Mouse (Mus musculus) stomach, embryonic 14.5 days (tissue): ENCODE results near the gene Gsta1. TPM values are rescaled to one million over a fixed set of nuclear protein-coding genes. Genes with fewer than 3 reads are reported as not detected.
"Not testable (repeated sequence)": the region's sequence is repeated elsewhere in the genome, so short reads cannot be mapped to it uniquely, and the experiment has no call there.

Experiments
- ATAC-seq: fragments of 200-750 bp; cut with Nextera tagmentation; 2 replicates; pipeline ENCODE4 v1.8.0; 2017; ENCODE audit warnings: low read depth, moderate TSS enrichment; ENCODE audit not compliant: insufficient number of reproducible peaks, insufficient read depth, low FRiP score
- H3K27ac ChIP-seq: fragments of 300-500 bp; sonication (generic); 2 replicates; pipeline ENCODE4 v1.5.1; 2014; ENCODE audit warnings: mild to moderate bottlenecking, low read length, moderate library complexity, mixed read lengths
- H3K27me3 ChIP-seq: fragments of 300-500 bp; sonication (generic); 2 replicates; pipeline ENCODE4 v1.6.1; 2014; ENCODE audit warnings: low read length, control low read depth, mixed read lengths; ENCODE audit not compliant: control insufficient read depth, insufficient read depth
- H3K36me3 ChIP-seq: fragments of 300-500 bp; sonication (generic); 2 replicates; pipeline ENCODE4 v1.6.1; 2014; ENCODE audit warnings: mild to moderate bottlenecking, control low read depth, low read length, moderate library complexity, mixed read lengths; ENCODE audit not compliant: control insufficient read depth, insufficient read depth
- H3K4me1 ChIP-seq: fragments of 300-500 bp; sonication (generic); 2 replicates; pipeline ENCODE4 v1.6.1; 2014; ENCODE audit warnings: low read length, control low read depth, mixed read lengths; ENCODE audit not compliant: control insufficient read depth, insufficient read depth
- H3K4me2 ChIP-seq: fragments of 300-500 bp; sonication (generic); replicated peaks from 2 replicates; pipeline ENCODE4 v1.6.1; 2014; ENCODE audit warnings: low read depth, low read length, control low read depth
- H3K4me3 ChIP-seq: fragments of 300-500 bp; sonication (generic); 2 replicates; pipeline ENCODE4 v1.5.1; 2014; ENCODE audit warnings: low read depth, low read length, control low read depth
- H3K9ac ChIP-seq: fragments of 300-500 bp; sonication (generic); replicated peaks from 2 replicates; pipeline ENCODE4 v1.6.1; 2014; ENCODE audit warnings: low read depth, mild to moderate bottlenecking, control low read depth, low read length, moderate library complexity, mixed read lengths
- H3K9me3 ChIP-seq: fragments of 300-500 bp; sonication (generic); 2 replicates; pipeline ENCODE4 v1.6.1; 2016; ENCODE audit warnings: low read depth, low read length, control low read depth; ENCODE audit not compliant: control insufficient read depth
- WGBS: fragments of 180-500 bp; shearing (Covaris S2); extraction: QIAGEN DNeasy Blood & Tissue Kit; methylation state at CpG from one replicate; pipeline ENCODE4 v1.1.7; 2014; 5-methylcytosine and 5-hydroxymethylcytosine counted together
- polyA plus RNA-seq: library from polyadenylated mRNA; unstranded; fragments of >200 nt; fragmentation: Nextera tagmentation; extraction: Ambion mirVana; gene quantifications from 2 replicates; pipeline ENCODE4 v1.2.1, GENCODE M21; 2014

Gene Gsta1
- 9.6 and 9.7 TPM in 2 replicates for polyA plus RNA-seq

DNA sequence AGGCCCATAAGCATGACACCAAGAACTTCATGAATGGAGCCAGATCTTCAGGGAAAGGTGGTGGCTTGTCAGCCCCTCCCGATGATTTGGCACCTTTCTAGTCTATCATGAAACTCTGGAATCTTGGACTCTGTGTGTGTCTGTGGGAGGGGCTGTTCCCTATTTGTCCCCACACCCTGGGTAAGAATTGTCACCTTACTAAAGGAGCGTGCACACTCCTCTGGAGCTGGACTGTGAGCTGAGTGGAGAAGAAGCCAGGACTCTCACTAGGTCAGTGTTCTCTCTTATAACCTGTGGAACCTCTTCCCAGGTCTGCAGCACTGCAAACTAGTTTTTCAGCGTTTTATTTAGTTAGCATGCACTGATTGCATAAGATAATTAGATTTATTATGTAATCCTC is at the start of gene Gsta1:
Gene Gsta1, plus strand, starts transcription at position 196 of the 400 bp plus-strand sequence.
- not testable (repeated sequence) for H3K9me3 ChIP-seq, H3K4me2 ChIP-seq, H3K36me3 ChIP-seq, ATAC-seq, H3K27me3 ChIP-seq, H3K9ac ChIP-seq, H3K27ac ChIP-seq, H3K4me1 ChIP-seq, H3K4me3 ChIP-seq
- WGBS, result 75% methylated on average over 1 of the region's 3 CpGs

DNA sequence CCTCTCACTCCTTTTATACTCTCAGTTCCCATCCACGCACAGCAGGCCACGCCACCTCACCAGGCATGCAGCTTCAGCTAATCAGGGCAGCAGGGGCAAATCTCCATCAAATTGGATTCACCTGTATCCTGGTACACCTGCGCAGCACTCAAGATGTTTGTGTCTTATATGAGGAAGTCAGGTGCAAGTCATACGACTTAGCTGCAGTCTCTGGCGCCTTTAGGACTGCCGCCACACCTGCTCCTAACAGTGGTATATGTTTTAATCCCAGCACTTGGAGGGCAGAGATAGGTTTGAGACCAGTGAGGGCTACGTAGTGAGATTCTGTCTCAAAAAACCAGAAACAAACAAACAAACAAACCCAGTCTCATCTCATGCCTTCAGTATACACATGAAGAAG is 48.0 kb upstream of the Gsta1 start, which contains the start of gene Gsta4:
Gene Gsta4, plus strand, starts transcription at position 301 of the 400 bp plus-strand sequence.
- not testable (repeated sequence) for H3K9ac ChIP-seq, H3K4me1 ChIP-seq, H3K27ac ChIP-seq, H3K4me3 ChIP-seq, H3K4me2 ChIP-seq, H3K36me3 ChIP-seq, H3K27me3 ChIP-seq, H3K9me3 ChIP-seq, ATAC-seq
- WGBS, result 100% methylated on average over 4 of the region's 7 CpGs

DNA sequence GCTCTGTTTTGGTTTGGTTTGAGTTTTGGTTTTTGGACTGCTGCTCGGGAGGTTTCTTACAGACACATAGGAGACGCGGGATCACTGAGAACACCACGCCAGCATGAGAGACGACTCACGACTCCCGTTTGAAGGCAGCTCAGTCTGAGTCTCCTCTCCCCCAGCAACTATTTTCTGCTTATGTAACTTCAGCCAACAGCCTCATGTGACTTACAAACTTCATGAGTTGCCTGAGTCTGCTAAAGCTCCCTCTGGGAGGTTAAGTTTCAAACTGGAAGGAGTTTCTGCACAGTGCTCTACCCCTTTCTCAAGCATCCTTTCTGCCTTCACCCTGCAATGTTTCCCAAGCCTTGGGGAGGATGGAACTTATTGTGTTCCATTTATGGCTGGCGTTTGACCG is 44.8 kb upstream of the Gsta1 start:
- H3K9me3 ChIP-seq, result no peaks in the 10 kb centered on the region
- 81% methylated on average over 9 of the region's 9 CpGs for WGBS
- H3K4me1 ChIP-seq, result peaks cover under 1% of the 10 kb centered on the region; the same call in 1 of the 2 replicates
- H3K27me3 ChIP-seq, result no peaks in the 10 kb centered on the region
- H3K36me3 ChIP-seq, result no peaks in the 10 kb centered on the region
- no peak overlapping the region for H3K4me3 ChIP-seq
- no peak overlapping the region for H3K4me2 ChIP-seq
- H3K9ac ChIP-seq, result no peak overlapping the region
- no peak overlapping the region for H3K27ac ChIP-seq
- no peak for ATAC-seq

DNA sequence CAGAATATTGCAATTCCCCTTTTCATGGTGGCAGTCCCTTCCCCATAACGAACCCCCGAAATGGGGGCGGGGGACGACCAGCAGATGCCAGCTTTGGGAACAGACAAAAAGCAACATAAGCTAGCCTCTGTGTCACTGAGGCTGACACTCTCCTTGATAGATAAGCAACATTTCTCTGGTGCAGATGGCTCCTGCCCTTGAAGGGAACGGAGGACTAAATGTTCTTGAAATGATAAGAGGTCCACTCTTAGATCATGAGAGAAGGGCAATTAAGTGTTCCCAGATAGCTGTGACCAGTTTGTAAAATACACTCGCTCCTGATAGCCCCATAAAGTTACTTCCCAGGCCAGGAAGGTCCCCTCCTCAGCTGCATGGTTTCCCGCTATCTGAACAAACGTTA is 41.5 kb upstream of the Gsta1 start:
- no peak for ATAC-seq
- H3K27ac ChIP-seq, result no peak overlapping the region
- H3K4me1 ChIP-seq, result peaks cover 4% of the 10 kb centered on the region; the same call in 1 of the 2 replicates
- H3K36me3 ChIP-seq, result no peaks in the 10 kb centered on the region
- no peak overlapping the region for H3K4me2 ChIP-seq
- no peak overlapping the region for H3K9ac ChIP-seq
- no peak overlapping the region for H3K4me3 ChIP-seq
- no peaks in the 10 kb centered on the region for H3K9me3 ChIP-seq
- WGBS, result 77% methylated on average over 8 of the region's 8 CpGs
- no peaks in the 10 kb centered on the region for H3K27me3 ChIP-seq

DNA sequence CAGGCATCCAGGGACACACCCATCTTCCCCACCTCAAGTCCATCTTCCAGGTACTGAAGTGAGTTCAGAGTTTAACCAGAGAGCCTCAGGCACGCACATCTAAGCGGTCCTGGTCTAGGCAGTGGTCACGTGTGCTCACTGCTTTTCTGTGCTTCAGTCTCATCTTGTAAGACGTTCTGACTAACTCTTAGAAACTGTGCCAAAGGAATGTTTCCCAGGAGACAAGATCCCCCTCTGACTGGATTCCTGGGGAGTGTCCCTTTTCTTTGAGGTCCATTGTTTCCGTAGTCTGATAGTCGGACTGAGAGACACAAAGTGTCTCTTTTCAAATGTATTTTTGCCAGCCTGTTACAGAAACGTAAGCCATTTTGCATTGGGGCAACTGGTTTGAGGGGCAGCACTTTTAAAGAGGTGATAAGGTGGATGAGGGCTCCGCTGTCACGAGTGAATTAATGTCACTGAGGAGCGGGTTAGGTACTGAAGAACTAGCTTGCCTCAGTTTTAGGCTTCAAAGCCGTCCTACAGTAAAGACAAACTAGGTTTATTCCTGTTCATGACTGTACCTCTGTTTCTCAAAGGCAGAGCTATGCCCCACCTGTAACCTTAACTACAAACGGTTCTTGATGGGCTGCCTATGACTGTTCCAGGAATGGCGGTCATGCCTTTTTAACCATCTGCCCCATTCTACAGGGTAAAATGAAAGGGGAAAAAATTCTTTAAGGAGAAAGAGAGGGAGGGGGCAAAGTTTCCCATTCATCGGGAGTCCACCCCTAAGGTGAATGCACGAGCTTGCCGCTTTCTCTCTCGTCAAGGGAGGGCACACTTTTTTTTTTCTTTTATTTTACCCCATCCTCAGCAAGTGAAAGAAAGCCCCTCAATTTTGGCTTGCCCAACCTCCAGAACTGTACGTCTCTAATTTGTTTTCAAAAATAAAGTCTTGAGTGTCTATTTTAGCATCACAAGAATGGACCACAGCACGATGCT is 39.5 kb upstream of the Gsta1 start:
- H3K27me3 ChIP-seq, result no peaks in the 10 kb centered on the region
- H3K4me2 ChIP-seq, result peak overlapping the region; percentile 62
- WGBS, result 3% methylated on average over 19 of the region's 19 CpGs
- no peak overlapping the region for H3K27ac ChIP-seq
- ATAC-seq, result no peak
- no peaks in the 10 kb centered on the region for H3K36me3 ChIP-seq
- H3K4me3 ChIP-seq, result peak overlapping the region; percentile 36
- H3K9ac ChIP-seq, result no peak overlapping the region; the same call in 1 of the 2 replicates
- peaks cover 4% of the 10 kb centered on the region; the same call in 1 of the 2 replicates for H3K4me1 ChIP-seq
- no peaks in the 10 kb centered on the region for H3K9me3 ChIP-seq

DNA sequence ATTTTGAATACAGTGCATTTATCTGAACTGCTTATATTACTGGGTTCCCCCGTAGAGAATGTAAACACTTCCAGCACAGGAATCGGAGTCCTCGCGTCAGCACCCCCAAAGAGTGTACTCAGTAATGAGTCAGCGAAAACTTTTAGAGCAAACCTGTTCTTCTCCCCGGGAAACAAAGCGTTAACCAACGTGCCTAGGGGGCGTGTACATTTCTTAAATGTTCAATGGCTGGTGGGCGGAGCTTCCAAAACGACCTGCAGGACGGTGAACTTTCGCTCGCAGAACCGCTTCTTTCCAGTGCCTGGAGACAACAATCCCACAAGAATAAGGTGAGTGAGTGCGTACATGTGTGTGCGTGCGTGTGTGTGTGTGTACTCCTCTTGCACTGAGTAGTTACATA is 38.7 kb upstream of the Gsta1 start:
- H3K4me1 ChIP-seq, result peaks cover 4% of the 10 kb centered on the region; the same call in 1 of the 2 replicates
- H3K27ac ChIP-seq, result peak overlapping the region; percentile 53; the same call in 1 of the 2 replicates

DNA sequence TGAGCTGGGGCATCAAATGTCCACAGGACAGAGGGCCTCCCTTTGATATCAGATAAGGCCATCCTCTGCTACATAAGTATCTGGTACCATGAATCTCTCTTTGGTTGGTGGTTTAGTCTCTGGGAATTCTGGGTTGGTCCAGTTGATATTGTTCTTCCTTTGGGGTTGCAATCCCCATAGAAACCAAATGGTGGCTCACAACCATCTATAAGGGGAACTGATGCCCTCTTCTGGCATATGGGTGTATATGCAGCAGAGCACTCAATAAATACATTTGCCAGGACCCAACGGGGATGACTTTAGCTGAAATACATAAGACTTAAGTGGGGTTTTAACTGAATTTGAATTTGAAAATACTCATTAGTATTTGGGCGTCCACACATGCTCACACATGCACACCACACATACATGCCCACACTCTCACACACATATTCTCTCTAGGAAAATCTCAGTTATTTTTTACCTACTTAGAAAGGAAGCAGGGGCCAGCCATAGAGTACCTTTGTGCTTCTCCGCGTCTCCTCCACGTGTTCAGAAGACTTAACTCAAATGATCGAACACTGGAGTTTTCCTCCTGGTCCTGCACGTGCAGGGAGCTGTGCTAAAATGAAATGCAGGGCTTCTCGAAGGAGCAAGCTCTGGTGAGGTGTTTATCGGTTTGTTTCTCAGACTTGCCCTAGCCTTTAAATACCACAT is 36.4 kb upstream of the Gsta1 start:
- Histone ChIP-seq H3K27ac (no peak overlapping the region), H3K9me3 (no peaks in the 10 kb centered on the region), H3K36me3 (no peaks in the 10 kb centered on the region), H3K9ac (no peak overlapping the region), H3K4me1 (peaks cover 4% of the 10 kb centered on the region; the same call in 1 of the 2 replicates), H3K4me2 (peak overlapping the region; percentile 62), H3K27me3 (no peaks in the 10 kb centered on the region), H3K4me3 (peak overlapping the region; percentile 36; the same call in 1 of the 2 replicates)
- WGBS, result 42% methylated on average over 9 of the region's 9 CpGs
- no peak; the same call in 1 of the 2 replicates for ATAC-seq

More for the DNA sequence above, 38.7 kb upstream of the Gsta1 start:
- H3K9ac ChIP-seq, result peak overlapping the region; percentile 43; the same call in 1 of the 2 replicates
- H3K4me2 ChIP-seq, result peak overlapping the region; percentile 62
- H3K9me3 ChIP-seq, result no peaks in the 10 kb centered on the region
- peak; percentile 68 for ATAC-seq
- peak overlapping the region; percentile 36 for H3K4me3 ChIP-seq
- 1% methylated on average over 18 of the region's 18 CpGs for WGBS
- no peaks in the 10 kb centered on the region for H3K36me3 ChIP-seq
- no peaks in the 10 kb centered on the region for H3K27me3 ChIP-seq

DNA sequence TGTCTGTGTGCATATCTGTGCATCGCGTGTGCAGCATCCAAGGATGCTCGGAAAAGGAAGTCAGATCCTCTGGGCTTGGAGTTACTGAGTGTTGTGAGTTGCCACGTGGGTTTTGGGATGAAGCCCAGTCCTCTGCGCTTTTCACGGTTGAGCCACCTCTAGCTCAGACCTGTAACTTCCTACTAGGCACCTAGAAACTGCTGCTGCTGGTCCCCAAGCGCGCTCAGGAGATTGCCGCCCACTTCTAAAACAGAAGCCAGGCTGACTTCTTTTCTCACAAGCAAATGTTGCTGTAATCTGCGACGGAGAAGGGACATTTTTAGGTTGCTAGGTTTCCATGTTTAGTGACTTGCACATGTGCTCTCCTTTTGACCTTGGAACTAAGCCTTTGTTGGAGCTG is 35.4 kb upstream of the Gsta1 start:
- H3K4me3 ChIP-seq, result no peak overlapping the region
- no peak for ATAC-seq

More for the DNA sequence above, 35.4 kb upstream of the Gsta1 start:
- no peak overlapping the region for H3K9ac ChIP-seq
- no peaks in the 10 kb centered on the region; the same call in 1 of the 2 replicates for H3K36me3 ChIP-seq
- no peaks in the 10 kb centered on the region for H3K9me3 ChIP-seq
- peak overlapping the region; percentile 62 for H3K4me2 ChIP-seq
- WGBS, result 77% methylated on average over 11 of the region's 11 CpGs
- H3K27ac ChIP-seq, result peak overlapping the region; percentile 12; the same call in 1 of the 2 replicates
- H3K27me3 ChIP-seq, result no peaks in the 10 kb centered on the region
- H3K4me1 ChIP-seq, result peaks cover 4% of the 10 kb centered on the region; the same call in 1 of the 2 replicates
